In genomic region chr9:14304262-14304968, GRCm38 (mm10) we compare ENCODE assay signal across 17 mouse cellular contexts. TPM values are rescaled to one million over a fixed set of nuclear protein-coding genes. Genes with fewer than 3 reads are reported as not detected.
A peak's percentile ranks its signal among the peaks of the same experiment; 100 is the strongest.
DNase-seq lines count a peak whose midpoint lies in the region; ATAC-seq and TF ChIP-seq lines count a peak whose summit lies in the region.
"Had no signal": no experiment of that assay in that cellular context is flagged by ENCODE, and none has a peak within 500 bp of the region (broad histone marks: within the 10 kb centered on the region; RNA-seq: fewer than 3 reads in every experiment).

No protein-coding gene starts in this region.

- TF ChIP-seq CTCF in hindbrain, postnatal 0 days (IDR thresholded peaks at IDR 0.05; ENCODE audit: low read depth) = no peak
- TF ChIP-seq CTCF in liver, postnatal 0 days (IDR thresholded peaks at IDR 0.05; ENCODE audit: low read depth) = no peak

- peak; percentile 11 for DNase-seq in embryo, embryonic 10 days (ENCODE audit: low spot score)
- DNase-seq in embryo, embryonic 9.5 days (ENCODE audit: extremely low spot score) = no peak
- peak; percentile 53 for DNase-seq in hindbrain, postnatal 0 days (ENCODE audit: low spot score)
- no peak for DNase-seq in cerebellum, postnatal 4 days (ENCODE audit: low spot score in 2 of 2)
- no peak for DNase-seq in liver, postnatal 0 days
- no peak for DNase-seq in adrenal gland, postnatal 10 days
- DNase-seq: cerebellum, adult 8-10 months; gastrocnemius, postnatal 25 days; kidney, postnatal 25 days; lung, adult 18-20 months had no signal

- WGBS in forebrain, embryonic 15.5 days = 9% methylated on average over 9 of the region's 9 CpGs
- 18% methylated on average over 9 of the region's 9 CpGs for WGBS in hindbrain, postnatal 0 days
- 30% methylated on average over 9 of the region's 9 CpGs for WGBS in neural tube, embryonic 13.5 days
- 81% methylated on average over 9 of the region's 9 CpGs for WGBS in liver, postnatal 0 days (ENCODE audit: insufficient replicate concordance)

- no peak overlapping the region for H3K27ac ChIP-seq in forebrain, embryonic 15.5 days (replicated peaks)
- H3K27ac ChIP-seq in hindbrain, postnatal 0 days = 0 out of 2 replicates have a peak overlapping the region, but pooled peaks have one; percentile 26
- no peak overlapping the region; the same call in 1 of the 2 replicates for H3K27ac ChIP-seq in neural tube, embryonic 13.5 days (replicated peaks)
- no peak overlapping the region for H3K27ac ChIP-seq in liver, postnatal 0 days (ENCODE audit: low read depth)
- H3K27ac ChIP-seq: heart, embryonic 13.5 days; limb, embryonic 13.5 days; macrophage had no signal

- H3K4me3 ChIP-seq in forebrain, embryonic 15.5 days = no peak overlapping the region
- no peak overlapping the region for H3K4me3 ChIP-seq in hindbrain, postnatal 0 days (ENCODE audit: low read length)
- no peak overlapping the region for H3K4me3 ChIP-seq in neural tube, embryonic 13.5 days
- H3K4me3 ChIP-seq in liver, postnatal 0 days (ENCODE audit: low read depth, low read length) = no peak overlapping the region
- H3K4me3 ChIP-seq: heart, embryonic 13.5 days; limb, embryonic 13.5 days had no signal

- no peak for TF ChIP-seq EP300 in liver, postnatal 0 days (IDR thresholded peaks at IDR 0.05; ENCODE audit: low read depth)

- H3K4me1 ChIP-seq in forebrain, embryonic 15.5 days = peaks cover 14% of the 10 kb centered on the region
- H3K4me1 ChIP-seq in hindbrain, postnatal 0 days (ENCODE audit: insufficient read depth, low read length) = no peaks in the 10 kb centered on the region; the same call in 1 of the 2 replicates
- peaks cover 29% of the 10 kb centered on the region for H3K4me1 ChIP-seq in neural tube, embryonic 13.5 days (replicated peaks)
- peaks cover 4% of the 10 kb centered on the region; the same call in 1 of the 2 replicates for H3K4me1 ChIP-seq in liver, postnatal 0 days (ENCODE audit: insufficient read depth)

- H3K9me3 ChIP-seq in forebrain, embryonic 15.5 days = no peaks in the 10 kb centered on the region
- H3K9me3 ChIP-seq in hindbrain, postnatal 0 days (ENCODE audit: low read length) = no peaks in the 10 kb centered on the region
- H3K9me3 ChIP-seq in neural tube, embryonic 13.5 days = no peaks in the 10 kb centered on the region
- H3K9me3 ChIP-seq in liver, postnatal 0 days (ENCODE audit: low read length) = no peaks in the 10 kb centered on the region
- H3K9me3 ChIP-seq: heart, embryonic 13.5 days; limb, embryonic 13.5 days had no signal

- H3K4me2 ChIP-seq in forebrain, embryonic 15.5 days (replicated peaks) = 0 out of 2 replicates have a peak overlapping the region, but pooled peaks have one; percentile 15
- H3K4me2 ChIP-seq in hindbrain, postnatal 0 days (ENCODE audit: low read depth, low read length) = peak overlapping the region; percentile 11; the same call in 1 of the 2 replicates
- H3K4me2 ChIP-seq in neural tube, embryonic 13.5 days = no peak overlapping the region
- no peak overlapping the region for H3K4me2 ChIP-seq in liver, postnatal 0 days (ENCODE audit: low read depth, low read length)
- H3K4me2 ChIP-seq: heart, embryonic 13.5 days; limb, embryonic 13.5 days had no signal

- H3K36me3 ChIP-seq in forebrain, embryonic 15.5 days = no peaks in the 10 kb centered on the region
- H3K36me3 ChIP-seq in hindbrain, postnatal 0 days (ENCODE audit: insufficient read depth, low read length) = peaks cover 5% of the 10 kb centered on the region; the same call in 1 of the 2 replicates
- H3K36me3 ChIP-seq in neural tube, embryonic 13.5 days = peaks cover 20% of the 10 kb centered on the region
- no peaks in the 10 kb centered on the region; the same call in 1 of the 2 replicates for H3K36me3 ChIP-seq in liver, postnatal 0 days (replicated peaks; ENCODE audit: insufficient read depth, low read length)

- H3K9ac ChIP-seq in forebrain, embryonic 15.5 days (replicated peaks) = no peak overlapping the region
- H3K9ac ChIP-seq in hindbrain, postnatal 0 days (replicated peaks; ENCODE audit: low read length) = no peak overlapping the region
- no peak overlapping the region for H3K9ac ChIP-seq in neural tube, embryonic 13.5 days
- no peak overlapping the region for H3K9ac ChIP-seq in liver, postnatal 0 days (replicated peaks)
- H3K9ac ChIP-seq: heart, embryonic 13.5 days; limb, embryonic 13.5 days had no signal

- peaks cover 11% of the 10 kb centered on the region; the same call in 1 of the 2 replicates for H3K27me3 ChIP-seq in forebrain, embryonic 15.5 days
- H3K27me3 ChIP-seq in hindbrain, postnatal 0 days (ENCODE audit: insufficient read depth, low read length) = no peaks in the 10 kb centered on the region
- H3K27me3 ChIP-seq in neural tube, embryonic 13.5 days = no peaks in the 10 kb centered on the region
- no peaks in the 10 kb centered on the region for H3K27me3 ChIP-seq in liver, postnatal 0 days (ENCODE audit: insufficient read depth, low read length)
- H3K27me3 ChIP-seq: CH12.LX; heart, embryonic 13.5 days; limb, embryonic 13.5 days had no signal

- ATAC-seq in forebrain, embryonic 15.5 days (replicated peaks) = peak; percentile 92
- peak; percentile 70 for ATAC-seq in hindbrain, postnatal 0 days
- ATAC-seq in neural tube, embryonic 13.5 days (ENCODE audit: low read depth) = 0 out of 2 replicates have a peak, but pooled peaks have one; percentile 69
- no peak for ATAC-seq in liver, postnatal 0 days
- ATAC-seq: intestine, embryonic 16.5 days had no signal

RNA-seq across cellular contexts. Expression of gene Sesn3, which starts 29.5 kb away (rescaled TPM):
- polyA plus RNA-seq in forebrain, embryonic 15.5 days (2015; fragmentation: Nextera tagmentation; extraction: Ambion mirVana) = 13.3 and 14.4 TPM in 2 replicates
- 49.3 and 54.2 TPM in 2 replicates for total RNA-seq in hindbrain, postnatal 0 days (2014; rRNA removed)
- polyA plus RNA-seq in hindbrain, postnatal 0 days (2015; fragmentation: Nextera tagmentation; extraction: Ambion mirVana) = 24.0 and 24.1 TPM in 2 replicates
- 18.8 and 24.4 TPM in 2 replicates for polyA plus RNA-seq in neural tube, embryonic 13.5 days (2015; fragmentation: Nextera tagmentation; extraction: Ambion mirVana)
- 3.4 and 3.7 TPM in 2 replicates for polyA plus RNA-seq in liver, postnatal 0 days (2015; fragmentation: Nextera tagmentation; extraction: Ambion mirVana)
- 10 to 100 TPM; 37.0 to 40.6 TPM for total RNA-seq in adrenal gland, postnatal 10 days (2021)

Comparison
In these comparisons a context has a peak if more than half of its experiments do, and no peak if none do; other contexts are left out.
1. DNase-seq: peak in embryo, embryonic 10 days (single experiment) and hindbrain, postnatal 0 days (single experiment); none in embryo, embryonic 9.5 days (single experiment), cerebellum, postnatal 4 days (0 of 2), liver, postnatal 0 days (single experiment) and adrenal gland, postnatal 10 days (single experiment).
2. H3K4me2 ChIP-seq: peak in forebrain, embryonic 15.5 days (single experiment) and hindbrain, postnatal 0 days (single experiment); none in neural tube, embryonic 13.5 days (single experiment) and liver, postnatal 0 days (single experiment).